Mouse (Mus musculus) frontal cortex, postnatal 36 days (tissue): ENCODE results near the gene Galr3.

Source experiments
- DNase-seq, 2 experiments: peaks; one replicate each; pipeline ENCODE4 v3.0.0; 2022; ENCODE audit warnings: low spot score in 2 of 2

Gene Galr3

DNA sequence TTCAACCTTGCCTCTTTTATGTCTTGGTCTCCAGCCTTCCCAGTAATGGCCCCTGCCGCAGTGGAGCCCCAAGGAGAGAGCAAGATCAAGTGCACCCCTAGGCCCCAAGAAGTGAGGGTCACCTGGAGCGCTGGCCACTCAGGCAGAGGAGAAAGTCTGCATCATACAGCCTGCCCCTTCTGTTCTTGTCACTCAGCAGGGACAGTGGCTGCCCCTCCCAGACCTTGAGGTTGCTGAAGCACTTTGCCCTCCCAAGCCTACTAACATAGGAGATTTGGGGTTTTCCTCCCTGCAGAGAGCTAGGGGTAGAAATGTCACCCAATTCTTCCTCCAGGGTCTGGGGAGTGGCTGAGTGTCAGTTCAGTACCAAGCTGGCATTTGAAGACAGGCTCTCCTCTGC, 10.7 kb downstream of the Galr3 start:
- no peak for DNase-seq

DNA sequence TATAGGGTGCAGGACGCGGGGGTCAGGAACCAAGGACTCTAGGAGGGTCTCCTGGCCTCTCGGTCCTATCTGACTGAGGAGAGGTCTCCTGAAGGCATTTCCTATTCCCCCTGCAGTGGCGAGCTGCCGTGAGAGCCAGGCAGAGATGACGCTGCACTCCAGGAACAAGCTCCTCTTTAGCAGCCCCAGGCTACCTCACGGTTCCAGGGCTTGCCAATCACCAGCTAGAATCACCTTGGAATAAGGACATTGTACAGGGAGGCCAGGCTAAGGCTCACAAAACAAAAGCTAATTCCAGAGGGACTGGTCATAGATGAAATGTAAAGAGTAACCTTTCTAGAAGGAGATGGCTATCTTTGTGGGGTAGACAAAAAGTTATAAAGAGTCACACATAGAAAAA, 14.9 kb downstream of the Galr3 start:
- no peak for DNase-seq

DNA sequence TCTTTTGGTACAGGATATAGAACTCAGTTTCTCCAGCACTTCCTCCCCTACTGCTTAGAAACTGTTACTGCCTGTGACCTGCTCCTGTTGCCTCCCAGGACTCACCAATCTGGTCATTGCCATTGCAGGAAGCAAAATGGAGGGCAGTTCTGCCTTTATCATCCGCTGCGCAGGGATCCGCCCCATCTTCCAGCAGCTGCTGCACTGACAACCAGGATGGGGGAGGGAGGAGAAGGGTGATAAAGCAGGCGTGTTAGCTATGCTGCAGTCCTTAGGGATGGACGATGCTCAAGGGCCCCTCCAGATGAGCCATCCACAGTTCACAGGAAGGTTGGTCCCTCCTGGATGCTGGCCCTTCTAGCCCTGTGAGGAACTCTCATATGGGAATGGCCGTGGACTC, 16.2 kb downstream of the Galr3 start:
- DNase-seq, result no peak

DNA sequence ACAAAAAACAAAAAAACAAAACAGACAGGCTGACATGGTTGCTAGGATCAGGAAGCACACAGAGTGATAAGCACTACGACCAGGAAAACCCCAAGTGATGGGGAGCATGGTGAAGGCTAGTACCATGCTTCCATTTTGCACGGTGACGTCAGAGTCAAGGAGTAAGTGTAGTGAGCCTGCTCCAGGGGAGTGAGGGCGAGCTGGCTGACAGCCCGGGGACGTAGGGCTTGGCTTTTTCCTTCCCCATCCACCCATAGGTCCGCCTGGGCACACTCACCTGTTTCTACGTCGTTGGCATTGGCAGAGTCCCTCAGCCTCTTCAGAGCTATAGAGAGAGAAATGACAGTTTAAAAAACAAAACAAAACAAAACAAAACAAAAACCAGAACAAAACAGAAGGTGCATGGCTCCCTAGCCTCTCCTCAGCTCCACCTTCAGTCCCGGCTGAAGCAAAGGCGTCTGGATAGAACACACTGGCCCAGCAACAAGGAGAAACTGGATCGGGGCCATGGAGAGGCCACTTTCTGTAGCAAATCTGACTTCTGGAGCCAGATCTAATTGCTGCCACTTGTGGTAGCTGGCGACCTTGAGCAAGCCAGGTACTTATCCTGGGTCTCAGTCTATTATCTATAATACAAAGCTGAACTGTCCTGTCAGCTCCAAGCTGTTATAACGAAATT, 19.3 kb downstream of the Galr3 start:
- DNase-seq, result no peak

DNA sequence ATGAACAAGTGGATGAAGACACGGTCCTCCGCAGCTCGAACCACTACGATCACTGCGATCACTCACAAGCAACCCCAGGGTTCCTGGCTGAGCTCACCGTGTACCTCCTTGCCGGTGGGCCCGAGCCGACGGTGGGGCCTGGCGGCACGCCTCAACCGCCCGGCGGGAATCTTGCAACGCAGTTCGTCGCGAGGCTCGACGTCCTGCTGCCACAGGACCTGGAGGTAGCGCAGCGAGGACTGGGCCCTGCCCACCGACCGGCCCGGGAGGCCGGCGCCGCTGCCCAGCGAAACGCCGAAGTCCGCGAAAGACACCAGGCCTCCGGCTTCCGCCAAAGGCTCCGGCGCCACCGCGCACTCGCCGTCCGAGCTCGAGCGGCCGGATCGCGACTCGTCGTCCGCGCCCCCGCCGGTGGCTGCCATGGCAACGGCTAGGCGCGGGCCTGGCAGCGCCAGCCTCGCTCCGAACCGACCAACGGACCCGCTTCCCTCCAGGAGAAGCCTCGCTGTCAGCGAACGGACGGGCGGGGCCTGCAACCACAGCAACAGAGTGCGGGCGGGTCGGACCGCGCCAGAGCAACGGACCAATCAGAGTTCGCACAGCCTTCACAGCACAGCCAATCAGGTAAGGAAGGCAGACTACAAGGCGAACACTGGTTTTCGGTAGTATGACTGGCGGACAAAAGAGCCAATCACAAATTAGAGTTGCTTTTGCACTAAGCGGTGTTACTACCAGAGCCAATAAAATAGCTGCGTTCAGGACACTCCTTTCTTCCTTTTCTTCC, 20.9 kb downstream of the Galr3 start, which contains the start of gene Ankrd54:
Ankrd54 (minus strand) TSS at position 518 of the 784 bp plus-strand sequence.
- DNase-seq, result peak; percentile 97 to 99

DNA sequence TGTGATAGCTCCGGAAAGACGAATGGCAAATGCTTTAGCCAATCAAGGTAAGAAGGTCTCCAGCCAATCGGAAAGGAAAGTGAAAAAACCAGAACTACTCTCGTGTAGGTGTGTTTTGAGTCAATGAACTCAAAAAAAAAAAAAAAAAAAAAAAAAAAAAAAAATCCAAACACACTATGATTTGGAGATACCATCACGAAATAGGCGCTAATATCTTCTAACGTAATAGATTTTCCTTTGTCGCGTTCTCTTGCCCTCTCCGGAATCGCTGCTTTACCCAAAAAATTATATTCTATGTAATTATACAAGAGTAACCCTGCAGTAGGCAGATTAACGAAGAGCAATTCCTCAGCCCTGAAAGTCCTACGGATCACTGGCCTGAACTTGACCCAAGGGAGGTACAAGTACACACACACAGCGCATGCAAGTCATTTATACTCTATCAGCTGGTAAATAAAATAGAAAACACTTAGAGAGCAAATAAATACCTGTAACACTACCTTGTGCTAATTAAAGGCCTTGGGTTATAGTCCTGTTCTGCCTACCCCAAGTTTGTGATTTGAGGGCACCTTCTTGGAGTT, 21.6 kb downstream of the Galr3 start:
- DNase-seq, result no peak

DNA sequence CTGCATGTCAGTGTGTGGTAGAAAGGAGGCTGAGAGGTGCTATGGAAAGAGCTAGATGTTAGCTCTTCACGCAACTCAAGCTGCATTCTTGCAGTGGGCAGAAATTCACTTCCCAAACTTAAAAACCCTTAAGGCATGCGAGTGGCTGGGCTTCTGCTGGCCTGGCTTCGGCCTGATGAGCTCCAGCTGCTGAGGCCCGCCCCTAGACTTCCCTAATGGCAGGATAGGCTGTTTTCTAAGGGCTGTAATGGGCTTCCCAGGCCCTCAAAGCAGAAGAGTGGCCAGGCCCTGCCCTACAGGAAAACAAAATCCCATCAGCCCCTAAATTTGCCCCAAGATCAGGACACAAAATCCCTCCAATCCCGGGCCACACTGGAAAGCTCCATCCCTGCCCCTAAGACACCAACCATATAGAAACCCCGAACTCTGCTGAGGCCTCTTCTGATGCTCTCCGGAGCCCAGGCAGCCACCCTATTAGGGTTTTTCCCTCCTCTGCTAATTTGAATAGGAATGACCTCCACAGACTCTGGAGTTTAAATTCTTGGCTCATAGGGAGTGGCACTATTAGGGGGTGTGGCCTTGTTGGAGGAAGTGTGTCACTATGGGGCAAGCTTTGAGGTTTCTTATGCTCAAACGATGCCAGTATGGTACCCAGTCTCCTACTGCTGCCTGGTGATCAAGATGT, 23.5 kb downstream of the Galr3 start:
- DNase-seq, result no peak

DNA sequence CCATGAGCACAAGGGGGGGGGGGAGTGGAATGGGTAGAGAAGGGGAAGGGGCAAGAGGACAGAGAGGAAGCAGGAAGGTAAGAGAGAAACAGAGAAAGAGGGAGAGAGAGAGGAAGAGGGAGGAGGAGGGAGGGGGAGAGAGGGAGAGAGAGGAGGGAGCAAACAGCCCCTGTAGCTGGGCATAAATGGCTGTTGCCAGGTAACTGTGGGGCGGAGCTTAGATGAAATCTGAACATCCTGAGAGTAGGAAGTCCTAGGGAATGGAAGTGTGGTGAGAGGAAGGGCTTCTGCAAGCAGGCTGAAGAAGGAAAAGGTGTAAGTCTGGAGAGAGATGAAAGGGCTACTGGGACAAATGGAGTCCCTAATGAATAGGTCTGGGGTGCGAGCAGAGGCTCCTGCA, 24.6 kb downstream of the Galr3 start:
- no peak for DNase-seq

DNA sequence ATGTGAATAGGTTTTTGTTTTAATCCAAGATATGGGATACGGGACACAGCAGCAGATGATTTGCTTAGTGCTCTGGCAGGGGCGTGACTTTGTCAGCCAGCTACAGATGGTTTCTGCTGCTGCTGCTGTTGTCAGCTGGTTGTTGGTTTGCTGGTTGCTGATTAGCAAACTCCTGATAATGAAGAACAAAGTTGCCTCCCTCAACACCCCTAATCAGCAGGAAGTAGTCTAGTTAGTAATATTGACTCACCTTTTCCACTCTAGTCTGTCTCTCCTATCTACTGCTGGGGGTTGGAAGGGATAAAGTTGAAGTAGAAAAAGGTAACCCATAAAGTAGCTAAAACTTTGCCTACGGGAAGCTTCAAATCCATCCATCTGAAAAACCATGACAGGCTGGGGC, 25.9 kb downstream of the Galr3 start:
- DNase-seq, result no peak

DNA sequence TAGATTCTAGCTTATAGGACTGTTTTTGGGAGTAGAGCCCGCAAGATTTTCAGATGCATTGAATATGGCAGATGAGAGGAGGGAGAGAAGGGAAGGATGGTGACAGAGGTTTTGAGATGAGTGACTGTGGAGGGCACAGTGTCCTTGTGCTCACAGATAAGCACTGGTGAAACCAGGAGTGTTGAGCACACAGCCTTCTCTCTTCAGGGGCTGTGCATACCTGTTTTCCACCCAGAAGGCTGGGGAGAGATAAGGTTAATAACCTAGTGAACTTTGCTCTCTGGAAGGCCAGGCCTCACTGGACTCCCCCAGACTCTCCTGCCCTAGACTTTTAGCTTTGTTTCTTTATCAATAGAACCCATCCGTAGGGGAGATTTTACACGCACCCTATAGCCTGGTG, 26.7 kb downstream of the Galr3 start:
- DNase-seq, result no peak

DNA sequence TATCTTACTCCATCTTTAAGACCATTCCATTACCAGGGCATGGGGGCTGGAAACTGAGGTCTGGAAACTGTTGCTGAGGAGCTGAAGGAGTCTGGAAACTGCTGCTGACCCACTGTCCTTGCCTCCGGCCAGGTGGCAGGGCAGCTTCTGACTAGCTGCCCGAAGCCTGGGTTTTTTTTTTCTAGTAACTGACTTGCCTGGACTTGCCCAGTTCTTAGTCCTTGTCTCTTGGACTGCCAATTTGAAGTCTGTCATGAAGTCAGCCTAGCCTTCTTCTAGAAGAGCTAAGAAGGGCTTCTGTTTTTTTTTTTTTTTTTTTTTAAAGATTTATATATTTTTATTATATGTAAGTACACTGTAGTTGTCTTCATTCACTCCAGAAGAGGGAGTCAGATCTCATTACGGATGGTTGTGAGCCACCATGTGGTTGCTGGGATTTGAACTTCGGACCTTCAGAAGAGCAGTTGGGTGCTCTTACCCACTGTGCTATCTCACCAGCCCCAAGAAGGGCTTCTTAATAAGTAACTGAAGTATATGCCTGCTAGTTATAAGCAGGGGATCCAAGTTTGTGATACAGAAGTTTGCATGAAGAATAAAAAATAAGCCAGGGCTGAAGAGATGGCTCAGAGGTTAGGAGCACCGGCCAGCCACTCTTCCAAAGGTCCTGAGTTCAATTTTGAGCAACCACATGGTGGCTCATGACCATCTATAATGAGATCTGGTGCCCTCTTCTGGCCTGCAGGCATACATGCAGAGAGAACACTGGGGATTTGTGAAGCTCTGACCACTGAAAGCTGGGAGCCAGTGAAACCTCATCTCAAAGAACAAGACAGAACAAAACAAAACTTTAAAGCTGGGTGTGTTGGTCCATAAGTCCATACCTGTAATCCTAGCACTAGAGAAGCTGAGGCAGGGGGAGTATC, 29.7 kb downstream of the Galr3 start:
- DNase-seq, result peak; percentile 27 to 38

DNA sequence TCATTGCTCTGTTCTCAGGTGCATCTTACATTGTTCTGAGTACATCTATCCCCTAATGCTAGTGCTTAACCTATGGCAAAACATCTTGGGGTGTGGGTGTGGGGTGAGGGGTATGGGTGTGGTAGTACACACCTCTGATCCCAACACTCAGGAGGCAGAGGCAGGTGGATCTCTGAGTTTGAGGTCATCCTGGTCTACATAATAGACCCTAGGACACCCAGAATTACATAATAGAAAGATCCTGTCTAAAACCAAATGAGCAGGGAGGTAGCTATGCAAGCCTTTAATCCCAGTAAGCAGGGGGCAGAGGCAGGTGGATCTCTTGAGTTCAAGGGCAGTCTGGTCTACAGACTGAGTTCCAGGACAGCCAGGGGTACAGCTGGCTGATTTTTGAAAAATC, 32.1 kb downstream of the Galr3 start:
- DNase-seq, result no peak

DNA sequence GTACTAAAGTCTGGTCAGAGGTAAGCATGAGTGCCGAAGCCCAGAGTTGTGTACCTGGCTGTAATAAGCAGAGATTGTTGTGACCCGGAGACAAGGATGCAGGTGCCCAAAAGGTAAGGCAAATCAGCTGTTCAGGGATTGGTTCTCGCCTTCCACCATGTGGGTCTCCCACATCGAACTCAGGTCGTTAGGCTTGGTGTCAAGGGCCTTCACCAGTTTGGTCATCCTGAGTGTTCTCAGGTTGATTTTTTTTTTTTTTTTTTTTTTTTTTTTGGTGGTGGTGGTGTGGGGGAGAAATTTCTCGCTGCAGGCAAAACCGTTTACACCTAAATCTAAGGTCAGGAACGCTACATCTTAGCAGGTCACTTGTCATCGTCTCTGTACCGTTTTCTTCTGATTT, 32.8 kb downstream of the Galr3 start:
- DNase-seq, result no peak

DNA sequence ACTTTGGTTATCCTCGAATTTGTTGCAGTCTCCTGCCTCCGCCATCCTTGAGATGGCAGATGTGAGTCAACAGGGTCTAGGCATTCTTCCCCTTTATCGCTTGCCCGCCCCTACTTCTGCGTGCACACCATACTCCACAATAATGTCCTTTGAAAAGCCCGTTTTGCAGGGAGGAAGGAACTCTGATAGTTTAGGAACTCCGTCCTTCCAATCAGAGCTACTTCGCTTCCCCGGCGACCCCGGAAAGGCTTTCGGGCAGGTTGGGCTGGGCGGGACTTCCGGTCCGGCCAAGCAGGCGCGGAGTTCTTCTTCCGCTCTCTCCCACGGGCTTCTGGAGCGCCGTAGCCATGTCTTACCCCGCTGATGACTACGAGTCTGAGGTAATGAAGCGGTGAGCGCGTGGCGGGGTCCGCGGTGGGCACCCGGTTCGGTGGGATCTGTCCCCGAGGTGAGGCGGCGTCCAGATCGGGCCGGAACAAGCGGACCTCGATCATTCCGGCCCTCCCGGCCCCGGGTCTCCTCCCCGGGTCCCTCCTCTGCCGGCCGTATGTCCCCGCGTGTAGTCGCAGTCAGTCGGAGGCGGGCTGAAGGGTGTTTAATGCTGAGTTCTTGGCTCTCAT, 33.3 kb downstream of the Galr3 start, which contains the start of gene Eif3l:
Eif3l (plus strand) TSS at position 267 of the 620 bp plus-strand sequence.
- peak; percentile 85 to 87 for DNase-seq

DNA sequence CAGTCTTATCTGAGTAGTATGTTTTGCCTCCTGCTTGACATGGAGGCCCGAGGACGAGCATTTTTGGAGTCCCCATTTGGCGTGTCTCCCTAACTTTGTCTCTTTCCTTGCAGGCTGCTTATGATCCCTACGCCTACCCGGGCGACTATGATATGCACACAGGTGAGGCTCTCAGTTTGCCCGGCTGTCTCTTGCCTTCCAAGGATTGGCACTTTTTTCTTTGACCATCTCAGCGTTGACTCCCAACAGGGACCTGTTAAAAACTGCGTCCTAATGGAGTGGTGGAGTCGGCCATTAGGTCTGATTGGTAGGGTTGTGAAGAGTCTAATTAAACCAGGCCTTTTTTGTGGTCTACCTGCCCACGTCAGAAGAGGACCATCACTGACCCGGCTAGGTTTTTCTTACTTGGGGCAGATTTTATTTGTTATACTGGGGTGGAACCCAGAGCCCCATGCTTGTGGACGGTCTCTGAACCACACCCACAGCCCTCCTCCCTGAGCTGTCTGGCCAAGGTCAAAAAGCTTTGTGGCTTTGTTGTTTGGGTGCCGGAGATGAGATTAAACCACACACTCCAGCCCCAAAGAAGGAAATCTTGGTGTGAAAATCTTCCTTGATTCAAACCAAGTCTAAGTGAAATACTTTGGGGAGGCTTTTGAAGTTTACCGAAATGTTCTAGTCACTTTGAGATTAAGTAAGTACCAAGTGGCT, 34.1 kb downstream of the Galr3 start:
- no peak for DNase-seq

DNA sequence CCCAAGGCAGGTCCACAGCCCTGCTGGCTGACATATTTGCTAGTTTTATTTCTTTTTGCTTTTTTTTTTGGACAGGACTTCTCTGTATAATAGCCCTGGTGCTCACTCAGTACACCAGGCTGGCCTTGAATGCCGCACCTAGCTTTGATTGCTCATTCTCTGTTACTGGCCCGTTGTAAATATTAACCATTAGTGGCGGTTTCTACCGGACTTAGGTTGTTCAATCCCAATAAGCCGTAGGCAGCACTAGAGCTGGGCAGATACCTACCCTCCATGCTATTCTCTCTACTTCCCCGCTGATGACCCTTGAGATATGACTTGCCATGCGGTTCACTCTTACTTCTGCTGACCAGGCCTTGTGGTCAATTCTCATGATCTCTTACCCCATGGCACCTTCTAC, 37.9 kb downstream of the Galr3 start:
- DNase-seq, result no peak

DNA sequence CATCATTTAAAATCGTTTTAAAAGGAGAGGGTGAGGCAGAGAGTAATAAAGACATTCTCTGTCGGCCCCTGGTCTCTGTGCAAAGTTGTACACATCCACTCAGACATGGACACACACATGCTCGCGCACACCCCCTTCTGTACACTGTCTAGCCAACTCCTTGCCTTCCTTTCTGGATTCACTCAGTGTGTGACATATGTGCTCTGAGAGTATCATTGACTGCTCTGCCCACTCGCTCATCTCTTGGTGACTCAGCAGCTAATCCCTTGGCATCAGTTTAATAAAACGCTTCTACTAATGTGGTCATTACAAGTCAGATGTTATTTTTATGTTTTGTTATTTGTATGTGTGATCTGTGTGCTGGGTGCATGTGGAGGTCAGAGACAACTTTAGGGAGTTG, 50.6 kb downstream of the Galr3 start:
- no peak for DNase-seq
